Mouse (Mus musculus) neural tube, embryonic 13.5 days (tissue): ENCODE data around the gene Vmn2r36. TPM values are rescaled to one million over a fixed set of nuclear protein-coding genes. Genes with fewer than 3 reads are reported as not detected.
"Not testable (repeated sequence)": the region's sequence is repeated elsewhere in the genome, so short reads cannot be mapped to it uniquely, and the experiment has no call there.

Experiments used
- ATAC-seq: fragments of 200-750 bp; cut with Nextera tagmentation; 2 replicates; pipeline ENCODE4 v1.8.0; 2017; ENCODE audit warnings: low read depth, mild to moderate bottlenecking, moderate TSS enrichment, moderate library complexity
- H3K27ac ChIP-seq: fragments of 300-500 bp; sonication (generic); replicated peaks from 2 replicates; pipeline ENCODE4 v1.5.1; 2015; ENCODE audit warnings: moderate library complexity, mild to moderate bottlenecking, inconsistent platforms
- H3K27me3 ChIP-seq: fragments of 300-500 bp; sonication (generic); 2 replicates; pipeline ENCODE4 v1.6.1; 2015; ENCODE audit warnings: mild to moderate bottlenecking, inconsistent platforms
- H3K36me3 ChIP-seq: fragments of 300-500 bp; sonication (generic); 2 replicates; pipeline ENCODE4 v1.6.1; 2015; ENCODE audit warnings: mild to moderate bottlenecking, inconsistent platforms
- H3K4me1 ChIP-seq: fragments of 300-500 bp; sonication (generic); replicated peaks from 2 replicates; pipeline ENCODE4 v1.6.1; 2015; ENCODE audit warnings: inconsistent platforms
- H3K4me2 ChIP-seq: fragments of 300-500 bp; sonication (generic); 2 replicates; pipeline ENCODE4 v1.6.1; 2015; ENCODE audit warnings: inconsistent platforms, mild to moderate bottlenecking, moderate library complexity
- H3K4me3 ChIP-seq: fragments of 300-500 bp; sonication (generic); 2 replicates; pipeline ENCODE4 v1.5.1; 2015; ENCODE audit warnings: mild to moderate bottlenecking, inconsistent platforms
- H3K9ac ChIP-seq: fragments of 300-500 bp; sonication (generic); 2 replicates; pipeline ENCODE4 v1.6.1; 2015; ENCODE audit warnings: moderate library complexity, mild to moderate bottlenecking, inconsistent platforms
- H3K9me3 ChIP-seq: fragments of 300-500 bp; sonication (generic); 2 replicates; pipeline ENCODE4 v1.6.1; 2016; ENCODE audit warnings: inconsistent platforms
- WGBS: fragments of 180-500 bp; shearing (Covaris S2); methylation state at CpG from one replicate; pipeline ENCODE4 v1.1.7; 2015; 5-methylcytosine and 5-hydroxymethylcytosine counted together
- polyA plus RNA-seq: library from polyadenylated mRNA; unstranded; fragments of >200 nt; fragmentation: Nextera tagmentation; extraction: Ambion mirVana; gene quantifications from 2 replicates; pipeline ENCODE4 v1.2.1, GENCODE M21; 2015

Gene Vmn2r36
- polyA plus RNA-seq, result not detected in 2 replicates

DNA sequence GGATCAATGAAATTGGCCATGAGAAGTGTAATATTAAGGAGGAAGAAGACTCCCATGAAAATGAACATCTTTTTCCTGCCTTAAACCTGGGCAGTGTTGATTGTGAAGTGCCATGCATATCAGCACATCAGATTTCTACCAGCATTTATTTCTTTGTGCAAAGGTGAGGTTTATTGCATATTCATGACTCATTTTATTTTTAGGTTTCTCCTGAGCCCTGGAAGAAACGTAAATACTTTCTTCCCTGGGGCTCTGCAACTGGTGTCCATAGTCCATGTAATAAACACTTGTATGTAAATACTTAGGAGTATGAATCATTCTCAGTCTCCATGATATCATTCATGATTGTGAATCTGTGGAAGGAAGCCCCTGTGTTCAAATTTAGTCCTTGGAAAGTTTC lies at the start of gene Vmn2r36:
Gene Vmn2r36, minus strand, starts transcription at position 101 of the 400 bp plus-strand sequence.
- H3K9me3 ChIP-seq, H3K36me3 ChIP-seq, H3K9ac ChIP-seq, H3K27me3 ChIP-seq, H3K27ac ChIP-seq, H3K4me3 ChIP-seq, ATAC-seq, H3K4me2 ChIP-seq, H3K4me1 ChIP-seq: not testable (repeated sequence)
- WGBS, result no CpG with 5 or more reads among the region's 1 CpGs

Other genes starting within 250 kb of the Vmn2r36 start
- not detected in 2 replicates for gene Vmn2r34, start 213.0 kb downstream of the Vmn2r36 start, polyA plus RNA-seq
- gene Vmn2r35, start 82.6 kb downstream of the Vmn2r36 start, polyA plus RNA-seq, result not detected in 2 replicates